Mouse (Mus musculus) heart, postnatal 0 days (tissue): ENCODE results near the gene Tomm5.

ENCODE experiments used
- CTCF ChIP-seq: IDR thresholded peaks from 2 replicates; pipeline ENCODE4 v1.5.1; 2016; ENCODE audit warnings: antibody characterized with exemption, control low read depth, low read depth
- EP300 ChIP-seq: IDR thresholded peaks from 2 replicates; pipeline ENCODE4 v1.6.1; 2016; ENCODE audit warnings: antibody characterized with exemption, low read depth

DNA sequence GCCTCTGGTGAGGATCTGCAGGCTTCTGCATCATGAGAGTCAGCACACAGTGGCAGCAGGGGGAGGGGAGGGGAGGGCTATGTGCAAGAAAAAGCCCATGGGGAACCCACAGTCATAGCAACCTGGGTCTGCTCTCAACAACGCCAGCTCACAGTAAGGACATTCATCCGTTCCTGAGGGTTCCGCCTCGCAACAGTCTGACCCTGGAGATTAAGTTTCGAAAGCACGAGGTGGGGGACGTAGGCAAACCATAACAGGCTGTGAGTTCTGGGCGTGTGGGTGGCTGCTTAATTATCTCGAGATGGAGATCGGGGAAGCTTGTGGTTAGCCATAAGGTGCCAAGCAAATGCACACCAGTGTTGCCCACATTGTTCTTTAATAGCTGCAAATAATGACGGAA, 34.5 kb upstream of the Tomm5 start:
- TF ChIP-seq CTCF (no peak), EP300 (no peak)
